Comparison of ENCODE assay signal across 8 mouse cellular contexts in the genomic region with DNA sequence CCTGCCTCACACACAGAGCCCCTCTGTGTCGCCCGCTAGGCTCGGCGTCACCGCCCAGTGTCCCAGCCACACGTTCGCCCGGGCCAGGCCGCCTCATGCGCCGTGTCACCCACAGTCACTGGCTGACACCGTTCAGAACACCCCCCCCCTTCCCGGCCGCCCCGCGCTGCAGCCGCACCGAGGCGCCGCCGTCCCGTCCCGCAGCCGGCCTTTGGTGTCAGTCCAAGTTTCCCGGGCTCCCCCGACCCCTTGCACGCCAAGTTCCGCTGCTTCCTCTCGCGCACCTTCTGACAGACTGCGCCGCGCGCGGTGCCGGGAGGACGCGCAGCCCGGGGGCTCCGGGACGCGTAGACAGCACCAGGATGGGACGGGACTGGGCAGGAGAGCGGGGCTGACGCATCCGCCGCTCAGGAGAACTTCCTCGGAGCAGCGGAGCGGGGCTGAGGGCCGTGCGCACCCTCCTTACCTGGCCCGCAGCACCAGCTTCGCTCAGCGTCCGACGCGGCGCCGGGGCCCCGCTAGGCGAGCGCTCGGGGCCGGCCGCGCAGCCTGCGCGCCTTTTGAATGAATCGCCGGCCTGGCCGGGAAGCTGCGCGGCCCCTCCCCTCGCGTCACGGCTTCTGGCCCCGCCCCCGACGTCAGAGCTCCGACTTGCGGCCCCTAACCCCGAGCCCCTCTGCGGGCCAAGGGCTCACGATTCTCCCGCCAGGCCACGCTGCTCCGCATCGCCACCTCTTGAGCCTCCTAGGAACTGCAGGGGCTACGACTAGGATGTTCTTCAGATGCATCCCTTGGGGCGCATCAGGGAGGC. TPM values are rescaled to one million over a fixed set of nuclear protein-coding genes. Genes with fewer than 3 reads are reported as not detected.
A peak's percentile ranks its signal among the peaks of the same experiment; 100 is the strongest.
DNase-seq lines count a peak whose midpoint lies in the region; ATAC-seq and TF ChIP-seq lines count a peak whose summit lies in the region.

Gene Relt (minus strand): TSS at position 619 of the 811 bp plus-strand sequence.

- peaks cover 21% of the 10 kb centered on the region for H3K4me1 ChIP-seq in bone marrow macrophage, adult 2 months (ENCODE audit: control insufficient read depth, insufficient read depth, low read length)
- H3K4me1 ChIP-seq in embryonic facial prominence, embryonic 15.5 days: peaks cover 27% of the 10 kb centered on the region
- H3K4me1 ChIP-seq in limb, embryonic 14.5 days (ENCODE audit: control insufficient read depth, insufficient read depth, low read length): 0 out of 2 replicates have a peak, but pooled peaks cover 3% of the 10 kb centered on the region
- peaks cover 9% of the 10 kb centered on the region for H3K4me1 ChIP-seq in midbrain, embryonic 16.5 days (ENCODE audit: control insufficient read depth, insufficient read depth, low read length)
- H3K4me1 ChIP-seq in spleen, adult 2 months (ENCODE audit: control insufficient read depth, insufficient read depth, insufficient read length): peaks cover 26% of the 10 kb centered on the region

- peak; percentile 87; the same call in 1 of the 2 replicates for TF ChIP-seq POLR2A in bone marrow macrophage, adult 2 months (IDR thresholded peaks at IDR 0.05; ENCODE audit: borderline replicate concordance, low read depth, low read length)
- TF ChIP-seq POLR2A in limb, embryonic 14.5 days (IDR thresholded peaks at IDR 0.05; ENCODE audit: borderline replicate concordance, extremely low read depth, insufficient read depth, insufficient read length): 0 out of 2 replicates have a peak, but pooled peaks have one; percentile 27
- peak; percentile 68 for TF ChIP-seq POLR2A in spleen, adult 2 months (IDR thresholded peaks at IDR 0.05; ENCODE audit: low read depth, low read length)

- peak within 1 kb of the TSS; percentile 96 for H3K4me2 ChIP-seq in embryonic facial prominence, embryonic 15.5 days (replicated peaks)
- H3K4me2 ChIP-seq in limb, embryonic 14.5 days (replicated peaks; ENCODE audit: low read depth, low read length, severe bottlenecking): peak within 1 kb of the TSS; percentile 95
- H3K4me2 ChIP-seq in midbrain, embryonic 16.5 days (ENCODE audit: low read length): peak within 1 kb of the TSS; percentile 91

- ATAC-seq in embryonic facial prominence, embryonic 15.5 days (ENCODE audit: insufficient number of reproducible peaks, low FRiP score, low TSS enrichment, low read depth): peak; percentile 90
- peak; percentile 89 for ATAC-seq in limb, embryonic 14.5 days (ENCODE audit: low FRiP score, low read depth)
- ATAC-seq in midbrain, embryonic 16.5 days: peak; percentile 88

- H3K4me3 ChIP-seq in bone marrow macrophage, adult 2 months (ENCODE audit: insufficient read depth, low read length): peak within 1 kb of the TSS; percentile 67
- H3K4me3 ChIP-seq in embryonic facial prominence, embryonic 15.5 days (replicated peaks): peak within 1 kb of the TSS; percentile 71
- peak within 1 kb of the TSS; percentile 80 for H3K4me3 ChIP-seq in limb, embryonic 14.5 days (replicated peaks; ENCODE audit: low read length)
- peak within 1 kb of the TSS; percentile 62 for H3K4me3 ChIP-seq in midbrain, embryonic 16.5 days (ENCODE audit: low read depth, low read length)
- H3K4me3 ChIP-seq in spleen, adult 2 months (ENCODE audit: extremely low read depth, insufficient read depth, insufficient read length): peak within 1 kb of the TSS; percentile 73

- H3K9ac ChIP-seq in embryonic facial prominence, embryonic 15.5 days: peak within 1 kb of the TSS; percentile 74
- peak within 1 kb of the TSS; percentile 70 for H3K9ac ChIP-seq in limb, embryonic 14.5 days (ENCODE audit: low read depth, low read length, severe bottlenecking)
- H3K9ac ChIP-seq in midbrain, embryonic 16.5 days (ENCODE audit: low read depth, low read length): peak within 1 kb of the TSS; percentile 70

- no peak for TF ChIP-seq CTCF in bone marrow macrophage, adult 2 months (IDR thresholded peaks at IDR 0.05; ENCODE audit: low read depth, low read length)
- peak; percentile 86 for TF ChIP-seq CTCF in spleen, adult 2 months (IDR thresholded peaks at IDR 0.05; ENCODE audit: extremely low read depth, insufficient read depth, insufficient read length, insufficient replicate concordance)

- H3K27ac ChIP-seq in bone marrow macrophage, adult 2 months (ENCODE audit: insufficient read depth, low read depth, low read length): peak within 1 kb of the TSS; percentile 14; the same call in 1 of the 2 replicates
- peak within 1 kb of the TSS; percentile 80 for H3K27ac ChIP-seq in embryonic facial prominence, embryonic 15.5 days (replicated peaks)
- peak within 1 kb of the TSS; percentile 79; the same call in 1 of the 2 replicates for H3K27ac ChIP-seq in limb, embryonic 14.5 days (replicated peaks; ENCODE audit: low read depth, low read length)
- H3K27ac ChIP-seq in midbrain, embryonic 16.5 days (ENCODE audit: low read length): peak within 1 kb of the TSS; percentile 62
- H3K27ac ChIP-seq in spleen, adult 2 months (ENCODE audit: insufficient read depth, low read length): peak within 1 kb of the TSS; percentile 83

- DNase-seq in B cell, adult 2 months: peak; percentile 98 to 99
- DNase-seq in heart, adult 9 months (ENCODE audit: low spot score in 2 of 2): peak; percentile 89 to 91
- DNase-seq in kidney, adult 9 months: peak; percentile 88
- peak; percentile 92 for DNase-seq in limb, embryonic 14.5 days (ENCODE audit: low spot score)
- DNase-seq in spleen, adult 2 months (ENCODE audit: low read depth in 1 of 2, low spot score in 2 of 2): peak; percentile 94 to 98

- H3K9me3 ChIP-seq in embryonic facial prominence, embryonic 15.5 days (replicated peaks): no peaks in the 10 kb centered on the region
- no peaks in the 10 kb centered on the region for H3K9me3 ChIP-seq in limb, embryonic 14.5 days (ENCODE audit: control insufficient read depth, low read length)
- H3K9me3 ChIP-seq in midbrain, embryonic 16.5 days (replicated peaks; ENCODE audit: control insufficient read depth, low read length, poor library complexity, severe bottlenecking): no peaks in the 10 kb centered on the region

- under 1% methylated on average over 84 of the region's 91 CpGs for WGBS in embryonic facial prominence, embryonic 15.5 days
- under 1% methylated on average over 79 of the region's 91 CpGs for WGBS in limb, embryonic 14.5 days
- WGBS in midbrain, embryonic 16.5 days: under 1% methylated on average over 84 of the region's 91 CpGs
- WGBS in spleen, adult 2 months: under 1% methylated on average over 68 of the region's 91 CpGs

- no peaks in the 10 kb centered on the region for H3K36me3 ChIP-seq in embryonic facial prominence, embryonic 15.5 days
- no peaks in the 10 kb centered on the region for H3K36me3 ChIP-seq in limb, embryonic 14.5 days (ENCODE audit: control insufficient read depth, insufficient read depth, low read length)
- no peaks in the 10 kb centered on the region for H3K36me3 ChIP-seq in midbrain, embryonic 16.5 days (ENCODE audit: control insufficient read depth, insufficient read depth, low read length)
- 0 out of 2 replicates have a peak, but pooled peaks cover 2% of the 10 kb centered on the region for H3K36me3 ChIP-seq in spleen, adult 2 months (ENCODE audit: control insufficient read depth, insufficient read depth, low read length)

- no peaks in the 10 kb centered on the region for H3K27me3 ChIP-seq in embryonic facial prominence, embryonic 15.5 days
- H3K27me3 ChIP-seq in limb, embryonic 14.5 days (ENCODE audit: control insufficient read depth, insufficient read depth, low read length): no peaks in the 10 kb centered on the region
- H3K27me3 ChIP-seq in midbrain, embryonic 16.5 days (ENCODE audit: control insufficient read depth, insufficient read depth, low read depth, low read length): no peaks in the 10 kb centered on the region
- no peaks in the 10 kb centered on the region for H3K27me3 ChIP-seq in spleen, adult 2 months (ENCODE audit: control insufficient read depth, insufficient read depth, low read length)

RNA-seq across cellular contexts. Expression of gene Relt, which starts in this region (rescaled TPM):
- 6.3 and 6.9 TPM in 2 replicates for polyA plus RNA-seq in bone marrow macrophage, adult 2 months (2012; ENCODE audit: insufficient read depth, insufficient read length, missing spikeins)
- 3.5 and 4.2 TPM in 2 replicates for polyA plus RNA-seq in embryonic facial prominence, embryonic 15.5 days (2015; fragmentation: Nextera tagmentation; extraction: Ambion mirVana)
- 8.5 and 9.8 TPM in 2 replicates for polyA plus RNA-seq in limb, embryonic 14.5 days (2012; rRNA removed)
- polyA plus RNA-seq in limb, embryonic 14.5 days (2014; fragmentation: Nextera tagmentation; extraction: Ambion mirVana): 3.0 and 3.2 TPM in 2 replicates
- 5.0 and 5.4 TPM in 2 replicates for polyA plus RNA-seq in midbrain, embryonic 16.5 days (2015; fragmentation: Nextera tagmentation; extraction: Ambion mirVana)
- 79.2 and 97.8 TPM in 2 replicates for polyA plus RNA-seq in spleen, adult 2 months (2012; rRNA removed)

Comparison
In these comparisons a context has a peak if more than half of its experiments do, and no peak if none do; other contexts are left out.
1. Peak in every context shown above with its lines: DNase-seq, ATAC-seq, H3K4me3 ChIP-seq and H3K27ac ChIP-seq.
2. H3K27ac ChIP-seq: peak in every context shown above with its lines; median percentile 83 in spleen, adult 2 months; 80 in embryonic facial prominence, embryonic 15.5 days; 79 in limb, embryonic 14.5 days; 62 in midbrain, embryonic 16.5 days; 14 in bone marrow macrophage, adult 2 months.
3. POLR2A ChIP-seq: peak in every context shown above with its lines; median percentile 87 in bone marrow macrophage, adult 2 months; 68 in spleen, adult 2 months; 27 in limb, embryonic 14.5 days.